Mouse (Mus musculus): ENCODE data around the gene Synj2bp. TPM values are rescaled to one million over a fixed set of nuclear protein-coding genes. Genes with fewer than 3 reads are reported as not detected.
A peak's percentile ranks its signal among the peaks of the same experiment; 100 is the strongest.
"Not testable (repeated sequence)": the region's sequence is repeated elsewhere in the genome, so short reads cannot be mapped to it uniquely, and the experiment has no call there.

Gene Synj2bp
- 10 to 100 TPM; 66.2 to 71.8 TPM for polyA plus RNA-seq (2017; shearing (Covaris generic))

DNA sequence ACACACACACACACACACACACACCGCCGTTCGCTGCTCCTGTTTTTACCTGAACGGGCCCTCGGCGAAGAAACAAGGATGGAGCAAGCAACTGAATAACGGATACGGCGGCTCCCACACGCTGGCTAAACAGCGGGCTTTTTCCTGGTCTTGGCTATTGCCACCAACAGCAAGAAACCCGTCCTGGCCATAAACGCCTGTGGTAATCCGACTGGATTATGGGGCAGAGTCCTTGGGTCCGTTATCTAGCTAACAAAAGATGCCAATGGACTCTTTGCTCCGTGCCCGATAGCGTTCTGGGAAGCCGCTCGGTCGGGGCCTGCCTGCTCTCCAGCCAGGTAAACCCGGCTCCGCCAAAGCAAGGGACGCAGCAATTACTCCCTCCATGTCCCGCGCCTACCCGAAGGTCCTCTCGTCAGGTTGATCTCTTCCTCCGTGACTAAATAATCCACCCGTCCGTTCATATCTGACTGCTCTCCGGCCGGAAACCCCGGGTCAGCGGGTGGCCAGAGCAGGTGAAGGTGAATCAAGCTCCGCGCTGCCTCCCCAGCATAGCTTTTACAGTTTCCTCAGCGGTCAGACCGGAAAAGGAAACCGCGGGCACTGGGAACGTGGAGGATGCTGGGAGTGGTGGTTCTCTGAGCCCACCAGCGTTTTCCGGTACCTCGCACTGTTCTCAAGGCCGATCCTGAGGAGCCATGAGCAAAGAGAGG, at the start of gene Synj2bp, which contains the start of gene Gm20498:
Synj2bp (minus strand) TSS at position 596 of the 713 bp plus-strand sequence.
Gm20498 (minus strand) TSS at position 590 of the 713 bp plus-strand sequence.
- peak; percentile 92 for ATAC-seq

- ATAC-seq = no peak
Measured at GRCm38 (mm10) chr12:81568374-81568773, 35.7 kb upstream of the Synj2bp start, which contains the start of gene Adam21. TSS of gene Adam21 (minus strand) at chr12:81568474.

GRCm38 (mm10) chr12:81567931-81568330, 35.2 kb upstream of the Synj2bp start:
- no peak for ATAC-seq

- ATAC-seq = no peak
Measured at GRCm38 (mm10) chr12:81564173-81564572, 31.5 kb upstream of the Synj2bp start.

GRCm38 (mm10) chr12:81549286-81549685, 16.6 kb upstream of the Synj2bp start:
- no peak for ATAC-seq

- no peak for ATAC-seq
Measured at GRCm38 (mm10) chr12:81547163-81547562, 14.5 kb upstream of the Synj2bp start.

DNA sequence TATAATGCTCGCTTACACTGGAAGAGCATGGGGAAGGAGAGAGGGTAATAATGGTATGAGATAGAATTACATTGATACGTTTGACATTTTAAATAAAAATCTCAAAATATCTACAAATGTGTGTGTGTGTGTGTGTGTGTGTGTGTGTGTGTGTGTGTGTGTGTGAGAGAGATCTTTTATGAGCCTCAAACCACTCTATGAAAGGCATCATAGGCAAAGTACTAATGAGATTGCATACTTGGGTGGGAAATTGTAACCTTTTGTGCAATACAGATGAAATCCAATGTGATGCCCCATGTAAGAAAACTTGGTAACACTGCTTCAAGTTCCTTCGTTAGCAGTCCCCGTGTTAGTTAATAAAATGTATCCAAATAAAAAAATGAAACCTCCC, 313 bp upstream of the Synj2bp start:
- no peak for ATAC-seq

GRCm38 (mm10) chr12:81530587-81530986, 2.1 kb downstream of the Synj2bp start:
- not testable (repeated sequence) for ATAC-seq

GRCm38 (mm10) chr12:81496906-81497305, 35.8 kb downstream of the Synj2bp start:
- ATAC-seq = not testable (repeated sequence)

DNA sequence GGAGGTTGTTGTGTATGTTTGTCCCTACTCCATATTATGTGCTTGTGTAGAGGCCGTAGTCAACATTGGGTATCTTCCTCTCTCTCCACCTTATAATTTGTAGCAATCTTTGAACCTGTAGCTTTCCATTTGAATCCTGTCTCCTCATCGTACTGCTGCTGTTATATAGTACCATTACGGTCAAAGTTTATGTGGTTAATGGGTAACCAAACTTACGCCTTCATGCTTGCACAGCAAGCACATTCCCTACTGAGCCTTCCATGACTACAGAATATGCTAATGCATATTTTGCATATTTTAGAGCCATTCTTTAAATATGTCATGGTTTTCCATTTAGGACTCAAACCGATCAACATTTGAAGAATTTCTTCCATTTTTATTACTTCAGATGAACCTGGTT, 42.2 kb downstream of the Synj2bp start:
- no peak for ATAC-seq

DNA sequence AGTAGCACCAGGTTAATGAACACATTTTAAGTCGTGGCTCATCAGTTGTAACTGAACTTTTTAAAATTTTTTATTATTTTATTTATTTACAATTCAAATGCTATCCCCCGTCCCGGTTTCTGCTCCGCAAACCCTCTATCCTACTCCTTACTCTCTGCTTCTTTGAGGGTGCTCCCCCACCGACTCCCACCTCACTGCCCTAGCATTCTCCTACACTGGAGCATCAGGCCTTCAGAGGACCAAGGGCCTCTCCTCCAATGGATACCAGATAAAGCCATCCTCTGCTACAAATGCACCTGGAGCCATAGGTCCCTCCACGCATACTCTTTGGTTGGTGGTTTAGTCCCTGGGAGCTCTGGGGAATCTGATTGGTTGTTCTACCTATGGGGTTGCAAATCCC, 47.4 kb downstream of the Synj2bp start:
- ATAC-seq = no peak

GRCm38 (mm10) chr12:81484727-81485191, 48.0 kb downstream of the Synj2bp start, which contains the start of gene Cox16:
TSS of gene Cox16 (minus strand) at chr12:81485127.
- peak; percentile 97 for ATAC-seq

DNA sequence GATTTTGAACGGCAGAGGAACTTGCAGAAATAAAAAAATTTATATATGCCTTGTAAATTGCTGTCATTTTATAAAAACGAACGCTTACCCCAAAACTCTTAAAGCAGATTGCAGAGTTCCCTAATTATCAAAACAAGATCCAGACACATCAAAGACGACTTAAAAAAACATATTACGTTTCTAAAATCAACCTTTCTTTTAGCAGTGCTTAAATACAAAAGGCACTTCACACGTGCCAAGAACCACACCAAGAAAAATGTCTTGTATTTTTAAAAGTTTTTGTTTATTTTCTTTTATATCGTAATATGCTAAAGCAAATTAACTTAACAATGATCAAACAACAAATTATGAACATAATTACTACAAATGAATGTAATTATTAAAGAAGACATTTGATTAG, 48.5 kb downstream of the Synj2bp start:
- no peak for ATAC-seq

DNA sequence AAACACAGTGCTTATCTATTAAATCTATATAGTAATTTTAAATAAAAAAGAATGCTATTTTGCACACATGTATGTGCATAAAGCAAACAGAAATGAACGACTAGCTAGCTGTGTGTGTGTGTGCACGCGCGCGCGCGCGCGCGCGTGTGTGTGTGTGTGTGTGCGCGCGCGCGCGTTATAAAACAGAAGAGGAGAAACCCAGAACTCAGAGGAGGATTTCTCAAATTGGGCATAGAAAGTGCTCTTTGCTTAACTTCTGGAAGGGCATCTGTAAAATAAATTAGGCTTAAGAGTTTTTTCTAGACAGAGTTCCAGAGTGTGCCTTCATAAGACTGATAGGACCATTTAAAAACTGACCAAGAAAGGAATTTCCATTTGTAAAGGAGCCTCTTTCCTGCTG, 49.1 kb downstream of the Synj2bp start:
- no peak for ATAC-seq

DNA sequence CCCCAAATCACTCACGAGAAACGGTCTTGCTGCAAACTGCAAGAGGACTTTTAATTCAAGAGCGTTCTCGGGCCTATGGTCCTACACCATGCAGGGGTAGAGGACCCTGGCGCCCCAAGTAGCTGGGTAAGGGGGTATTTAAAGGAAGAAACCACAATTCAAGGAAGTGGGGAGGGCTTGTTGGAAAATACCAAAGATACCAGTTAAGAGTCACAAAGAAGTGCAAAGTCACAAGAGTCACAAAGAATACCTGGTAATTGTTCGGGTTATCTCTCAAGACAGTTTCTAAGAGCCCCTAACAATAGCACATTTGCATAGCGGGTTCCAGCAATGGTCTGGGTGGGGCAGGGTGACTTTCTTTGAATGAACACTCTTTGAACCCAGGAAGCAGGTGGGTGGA, 73.7 kb downstream of the Synj2bp start:
- ATAC-seq = not testable (repeated sequence)

Other genes with a start within 250 kb of the Synj2bp start
- gene Slc8a3, start 199.7 kb downstream of the Synj2bp start, polyA plus RNA-seq (2017; shearing (Covaris generic)) = not detected
- gene Gm4787, start 153.4 kb downstream of the Synj2bp start, polyA plus RNA-seq (2017; shearing (Covaris generic)) = 1 to 10 TPM in 1 of 2 experiments, under 1 TPM in 1; 0.97 to 1.2 TPM
- gene Adam4, start 111.0 kb downstream of the Synj2bp start, polyA plus RNA-seq (2017; shearing (Covaris generic)) = under 1 TPM; 0.44 to 0.68 TPM
- gene Cox16, start 47.8 kb downstream of the Synj2bp start, polyA plus RNA-seq (2017; shearing (Covaris generic)) = 100 to 1,000 TPM; 140 to 178 TPM
- 10 to 100 TPM; 11.3 to 14.9 TPM for gene Gm20498, start within 50 bp of the Synj2bp start, polyA plus RNA-seq (2017; shearing (Covaris generic))
- not detected for gene Adam21, start 35.6 kb upstream of the Synj2bp start, polyA plus RNA-seq (2017; shearing (Covaris generic))
- 10 to 100 TPM; 28.0 to 28.2 TPM for gene Med6, start 62.1 kb upstream of the Synj2bp start, polyA plus RNA-seq (2017; shearing (Covaris generic))
- not detected for gene Ttc9, start 98.3 kb upstream of the Synj2bp start, polyA plus RNA-seq (2017; shearing (Covaris generic))
- under 1 TPM; 0.13 to 0.26 TPM for gene Map3k9, start 248.3 kb upstream of the Synj2bp start, polyA plus RNA-seq (2017; shearing (Covaris generic))